Mouse (Mus musculus) right cerebral cortex, postnatal 14 days (tissue): ENCODE measurements around the gene Cmtm5.
"Not testable (repeated sequence)": the region's sequence is repeated elsewhere in the genome, so short reads cannot be mapped to it uniquely, and the experiment has no call there.

Experiments used
- DNase-seq: peaks from one replicate; pipeline ENCODE4 v3.0.0; 2022

Cmtm5 gene

GRCm38 (mm10) chr14:54960769-54961168 lies 24.7 kb downstream of the Cmtm5 start:
- DNase-seq = peak; percentile 24

- DNase-seq = no peak
Observed at GRCm38 (mm10) chr14:54961487-54961886, 25.4 kb downstream of the Cmtm5 start.

GRCm38 (mm10) chr14:54962714-54963113 lies 26.7 kb downstream of the Cmtm5 start:
- DNase-seq = no peak

GRCm38 (mm10) chr14:54963727-54964126 lies 27.7 kb downstream of the Cmtm5 start:
- DNase-seq = no peak

- DNase-seq = no peak
Observed at GRCm38 (mm10) chr14:54965044-54965443, 29.0 kb downstream of the Cmtm5 start.

- no peak for DNase-seq
Observed at GRCm38 (mm10) chr14:54965631-54966030, 29.6 kb downstream of the Cmtm5 start.

- no peak for DNase-seq
Observed at GRCm38 (mm10) chr14:54966320-54966977, 30.4 kb downstream of the Cmtm5 start, which contains the start of gene Myh6. Myh6 (minus strand) TSS chr14:54966927.

- DNase-seq = no peak
Observed at GRCm38 (mm10) chr14:54967874-54968273, 31.8 kb downstream of the Cmtm5 start.

GRCm38 (mm10) chr14:54968344-54968743 lies 32.3 kb downstream of the Cmtm5 start:
- no peak for DNase-seq

GRCm38 (mm10) chr14:54972786-54973185 lies 36.7 kb downstream of the Cmtm5 start:
- not testable (repeated sequence) for DNase-seq

GRCm38 (mm10) chr14:54974068-54974791 lies 38.2 kb downstream of the Cmtm5 start:
- DNase-seq = peak; percentile 38

- DNase-seq = no peak
Observed at GRCm38 (mm10) chr14:54976633-54977032, 40.6 kb downstream of the Cmtm5 start, which contains the start of gene Gm17428. Gm17428 (plus strand) TSS chr14:54976933.

- no peak for DNase-seq
Observed at GRCm38 (mm10) chr14:54978664-54979063, 42.6 kb downstream of the Cmtm5 start.

GRCm38 (mm10) chr14:54981934-54982333 lies 45.9 kb downstream of the Cmtm5 start:
- no peak for DNase-seq

- not testable (repeated sequence) for DNase-seq
Observed at GRCm38 (mm10) chr14:54988350-54988874, 52.4 kb downstream of the Cmtm5 start.
